Mouse (Mus musculus): ENCODE results near the gene Slc9a3r1.

DNA sequence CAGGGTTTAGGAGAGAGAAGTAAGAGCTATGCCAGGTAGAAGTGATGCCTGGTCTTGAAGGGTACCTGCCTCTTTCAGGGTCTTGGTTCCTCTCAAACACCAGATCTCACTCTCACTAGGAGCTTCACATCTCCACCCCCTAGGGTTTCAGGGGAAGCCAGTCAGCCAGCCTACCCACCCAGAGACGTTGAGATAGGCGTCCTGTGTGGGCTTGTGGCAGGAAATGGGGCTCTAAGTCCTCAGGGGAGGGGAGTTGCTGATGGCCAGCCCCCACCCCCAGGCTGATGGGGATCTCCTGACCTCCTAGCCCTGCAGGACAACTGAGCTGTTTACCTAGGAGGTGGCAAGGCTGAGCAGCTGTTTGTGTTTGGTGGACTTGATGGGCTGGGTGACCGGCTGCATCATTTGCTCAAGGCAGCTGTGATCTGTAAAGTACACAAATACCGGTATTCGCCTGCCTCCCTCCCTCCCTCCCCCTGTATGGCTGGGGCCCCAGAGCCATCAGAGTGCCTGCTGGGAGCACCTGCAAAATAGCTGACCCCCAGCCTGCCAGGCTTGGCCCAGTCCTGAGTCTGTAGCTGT is 8.0 kb upstream of the Slc9a3r1 start:
- TF ChIP-seq POLR2A (IDR thresholded peaks at IDR 0.05; ENCODE audit: low read depth, low read length) (no peak), CTCF (IDR thresholded peaks at IDR 0.05; ENCODE audit: extremely low read depth, insufficient read depth, insufficient read length, insufficient replicate concordance) (no peak)

Data from spleen, adult 2 months (tissue).